Mouse (Mus musculus): Measurements from ENCODE around the gene Slc39a13. TPM values are rescaled to one million over a fixed set of nuclear protein-coding genes. Genes with fewer than 3 reads are reported as not detected.
"Not testable (repeated sequence)": the region's sequence is repeated elsewhere in the genome, so short reads cannot be mapped to it uniquely, and the experiment has no call there.

Gene Slc39a13
- polyA plus RNA-seq, 1 experiment from 2014 or later: 19.1 TPM

DNA sequence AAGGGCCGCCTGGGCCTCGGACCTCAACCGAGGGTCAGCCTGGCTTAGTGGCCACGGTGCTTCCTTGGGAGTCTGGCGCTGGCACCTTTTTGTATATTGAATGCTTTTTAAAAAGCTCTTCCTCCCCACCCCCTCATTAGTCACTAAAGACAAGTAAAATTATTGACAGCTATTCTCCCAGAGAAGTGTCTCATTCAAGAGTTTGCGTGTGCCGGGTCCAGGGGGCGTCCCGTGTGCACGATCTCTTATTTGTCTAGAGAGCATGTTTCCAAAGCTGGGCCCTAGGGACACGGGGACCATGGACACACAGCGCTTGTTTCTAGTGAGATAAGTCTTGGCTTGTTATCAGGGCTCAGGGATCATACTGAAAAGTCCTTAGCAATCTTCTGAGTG, 45.4 kb upstream of the Slc39a13 start:
- no peak overlapping the region for H3K27ac ChIP-seq (replicated peaks)
- H3K4me1 ChIP-seq (replicated peaks; ENCODE audit: control insufficient read depth, insufficient read depth): no peaks in the 10 kb centered on the region
- DNase-seq (ENCODE audit: low spot score): no peak
- peak overlapping the region; percentile 64 for H3K9ac ChIP-seq (ENCODE audit: low read length)
- no peaks in the 10 kb centered on the region for H3K9me3 ChIP-seq (ENCODE audit: control insufficient read depth, low read length)
- ATAC-seq (ENCODE audit: low FRiP score, low TSS enrichment): no peak
- WGBS: 28% methylated on average over 12 of the region's 12 CpGs
- no peaks in the 10 kb centered on the region for H3K36me3 ChIP-seq (ENCODE audit: control insufficient read depth, insufficient read depth, low read length)
- H3K4me2 ChIP-seq (replicated peaks; ENCODE audit: low read depth): peak overlapping the region; percentile 78
- no peak for TF ChIP-seq EP300 (optimal IDR thresholded peaks at IDR 0.05)
- no peak for TF ChIP-seq CTCF (IDR thresholded peaks at IDR 0.05; ENCODE audit: low read depth)
- H3K4me3 ChIP-seq (ENCODE audit: low read depth, low read length): peak overlapping the region; percentile 44
- H3K27me3 ChIP-seq (ENCODE audit: control insufficient read depth, insufficient read depth, low read length): no peaks in the 10 kb centered on the region

DNA sequence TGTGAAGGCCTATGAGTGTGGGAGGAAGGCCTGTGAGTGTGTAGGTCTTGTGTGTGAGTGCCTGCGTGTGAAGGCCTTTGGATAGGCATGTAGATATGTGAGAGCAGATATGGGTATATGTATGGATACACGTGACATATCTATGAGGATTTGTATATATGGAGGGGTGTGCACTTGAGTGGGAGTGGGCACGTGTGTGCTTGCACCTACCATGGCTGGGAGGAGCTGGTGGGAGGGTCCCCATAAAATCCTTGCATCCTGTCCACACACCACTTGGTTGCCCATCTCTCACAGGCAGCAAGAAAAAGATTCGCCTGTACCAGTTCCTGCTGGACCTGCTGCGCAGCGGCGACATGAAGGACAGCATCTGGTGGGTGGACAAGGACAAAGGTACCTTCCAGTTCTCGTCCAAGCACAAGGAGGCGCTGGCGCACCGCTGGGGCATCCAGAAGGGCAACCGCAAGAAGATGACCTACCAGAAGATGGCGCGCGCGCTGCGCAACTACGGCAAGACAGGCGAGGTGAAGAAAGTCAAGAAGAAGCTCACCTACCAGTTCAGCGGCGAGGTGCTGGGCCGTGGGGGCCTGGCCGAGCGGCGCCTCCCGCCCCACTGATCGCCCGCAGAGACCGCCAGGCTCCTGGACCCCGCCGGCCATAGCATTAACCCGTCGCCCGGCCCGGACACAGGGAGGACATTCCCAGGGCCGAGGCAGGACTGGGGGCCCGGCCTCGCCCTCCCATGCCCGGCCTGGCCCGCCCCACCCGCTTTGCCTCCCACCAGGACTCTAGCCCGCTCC, 44.8 kb upstream of the Slc39a13 start:
- no peaks in the 10 kb centered on the region for H3K36me3 ChIP-seq (ENCODE audit: control insufficient read depth, insufficient read depth, low read length)
- H3K4me3 ChIP-seq (ENCODE audit: low read depth, low read length): peak overlapping the region; percentile 44
- ATAC-seq (ENCODE audit: low FRiP score, low TSS enrichment): peak; percentile 86
- no peaks in the 10 kb centered on the region for H3K27me3 ChIP-seq (ENCODE audit: control insufficient read depth, insufficient read depth, low read length)
- no peaks in the 10 kb centered on the region for H3K4me1 ChIP-seq (replicated peaks; ENCODE audit: control insufficient read depth, insufficient read depth)
- H3K27ac ChIP-seq (replicated peaks): no peak overlapping the region
- DNase-seq (ENCODE audit: low spot score): peak; percentile 98
- 8% methylated on average over 36 of the region's 42 CpGs for WGBS
- peak overlapping the region; percentile 78 for H3K4me2 ChIP-seq (replicated peaks; ENCODE audit: low read depth)
- H3K9me3 ChIP-seq (ENCODE audit: control insufficient read depth, low read length): no peaks in the 10 kb centered on the region
- peak overlapping the region; percentile 64 for H3K9ac ChIP-seq (ENCODE audit: low read length)
- TF ChIP-seq EP300 (optimal IDR thresholded peaks at IDR 0.05): no peak
- TF ChIP-seq CTCF (IDR thresholded peaks at IDR 0.05; ENCODE audit: low read depth): peak; percentile 100

GRCm38 (mm10) chr2:91113852-91114251, 43.6 kb upstream of the Slc39a13 start:
- TF ChIP-seq EP300 (optimal IDR thresholded peaks at IDR 0.05): no peak
- TF ChIP-seq CTCF (IDR thresholded peaks at IDR 0.05; ENCODE audit: low read depth): no peak
- no peak for ATAC-seq (ENCODE audit: low FRiP score, low TSS enrichment)

DNA sequence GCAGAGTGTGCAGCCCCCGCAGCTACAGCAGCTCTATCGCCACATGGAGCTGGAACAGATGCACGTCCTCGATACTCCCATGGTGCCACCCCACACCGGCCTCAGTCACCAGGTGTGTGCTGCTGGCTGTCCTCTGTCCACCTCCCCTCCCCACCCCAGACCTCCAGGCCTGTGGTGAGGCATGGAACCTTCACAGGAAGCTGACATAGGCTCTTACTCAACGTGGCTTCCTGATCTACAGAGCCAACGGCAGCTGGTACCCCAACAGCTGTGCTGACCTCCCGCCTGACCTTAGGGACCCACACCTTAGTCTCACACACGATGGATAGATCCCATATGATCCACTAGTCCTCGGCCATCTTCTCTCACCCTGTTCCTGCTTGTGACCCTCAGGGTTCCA, 43.1 kb upstream of the Slc39a13 start:
- DNase-seq (ENCODE audit: low spot score): no peak
- no peak for TF ChIP-seq CTCF (IDR thresholded peaks at IDR 0.05; ENCODE audit: low read depth)
- TF ChIP-seq EP300 (optimal IDR thresholded peaks at IDR 0.05): no peak
- no peaks in the 10 kb centered on the region for H3K27me3 ChIP-seq (ENCODE audit: control insufficient read depth, insufficient read depth, low read length)

More at GRCm38 (mm10) chr2:91113852-91114251, 43.6 kb upstream of the Slc39a13 start:
- Histone ChIP-seq H3K4me1 (replicated peaks; ENCODE audit: control insufficient read depth, insufficient read depth) (no peaks in the 10 kb centered on the region), H3K36me3 (ENCODE audit: control insufficient read depth, insufficient read depth, low read length) (no peaks in the 10 kb centered on the region), H3K4me3 (ENCODE audit: low read depth, low read length) (no peak overlapping the region), H3K9ac (ENCODE audit: low read length) (no peak overlapping the region), H3K4me2 (replicated peaks; ENCODE audit: low read depth) (no peak overlapping the region), H3K27me3 (ENCODE audit: control insufficient read depth, insufficient read depth, low read length) (no peaks in the 10 kb centered on the region), H3K27ac (replicated peaks) (no peak overlapping the region), H3K9me3 (ENCODE audit: control insufficient read depth, low read length) (no peaks in the 10 kb centered on the region)
- WGBS: 77% methylated on average over 6 of the region's 6 CpGs
- no peak for DNase-seq (ENCODE audit: low spot score)

DNA sequence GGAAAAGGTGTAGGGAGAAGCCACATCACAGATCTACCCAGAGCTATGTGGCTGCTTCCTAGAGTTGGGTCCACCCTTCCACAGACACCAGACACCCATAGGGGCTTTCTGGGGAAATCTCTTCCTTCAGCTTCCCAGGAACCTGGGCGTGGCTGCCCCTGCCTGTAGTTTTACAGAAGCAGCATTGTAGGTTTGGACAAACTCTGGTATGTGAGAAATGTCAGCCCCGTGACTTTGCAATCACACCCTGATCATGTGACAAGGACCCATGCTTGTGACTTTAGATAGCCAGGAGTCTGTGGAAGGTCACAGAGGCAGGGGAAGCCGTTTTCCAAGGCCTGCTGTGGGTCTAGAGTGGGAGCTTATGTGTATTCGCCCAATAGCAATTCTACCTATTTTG, 42.3 kb upstream of the Slc39a13 start:
- no peaks in the 10 kb centered on the region for H3K4me1 ChIP-seq (replicated peaks; ENCODE audit: control insufficient read depth, insufficient read depth)
- H3K36me3 ChIP-seq (ENCODE audit: control insufficient read depth, insufficient read depth, low read length): no peaks in the 10 kb centered on the region
- no peak overlapping the region for H3K27ac ChIP-seq (replicated peaks)
- DNase-seq (ENCODE audit: low spot score): no peak
- H3K27me3 ChIP-seq (ENCODE audit: control insufficient read depth, insufficient read depth, low read length): no peaks in the 10 kb centered on the region
- H3K9ac ChIP-seq (ENCODE audit: low read length): no peak overlapping the region
- no peaks in the 10 kb centered on the region for H3K9me3 ChIP-seq (ENCODE audit: control insufficient read depth, low read length)
- TF ChIP-seq EP300 (optimal IDR thresholded peaks at IDR 0.05) (no peak), CTCF (IDR thresholded peaks at IDR 0.05; ENCODE audit: low read depth) (no peak)
- WGBS: 33% methylated on average over 4 of the region's 4 CpGs
- H3K4me3 ChIP-seq (ENCODE audit: low read depth, low read length): no peak overlapping the region
- ATAC-seq (ENCODE audit: low FRiP score, low TSS enrichment): no peak
- no peak overlapping the region for H3K4me2 ChIP-seq (replicated peaks; ENCODE audit: low read depth)

More for the DNA sequence above, 43.1 kb upstream of the Slc39a13 start:
- no peak overlapping the region for H3K9ac ChIP-seq (ENCODE audit: low read length)
- no peak for ATAC-seq (ENCODE audit: low FRiP score, low TSS enrichment)
- H3K4me3 ChIP-seq (ENCODE audit: low read depth, low read length): no peak overlapping the region
- H3K4me2 ChIP-seq (replicated peaks; ENCODE audit: low read depth): no peak overlapping the region
- no peaks in the 10 kb centered on the region for H3K36me3 ChIP-seq (ENCODE audit: control insufficient read depth, insufficient read depth, low read length)
- no peaks in the 10 kb centered on the region for H3K9me3 ChIP-seq (ENCODE audit: control insufficient read depth, low read length)
- WGBS: 74% methylated on average over 10 of the region's 10 CpGs
- no peak overlapping the region for H3K27ac ChIP-seq (replicated peaks)
- H3K4me1 ChIP-seq (replicated peaks; ENCODE audit: control insufficient read depth, insufficient read depth): no peaks in the 10 kb centered on the region

DNA sequence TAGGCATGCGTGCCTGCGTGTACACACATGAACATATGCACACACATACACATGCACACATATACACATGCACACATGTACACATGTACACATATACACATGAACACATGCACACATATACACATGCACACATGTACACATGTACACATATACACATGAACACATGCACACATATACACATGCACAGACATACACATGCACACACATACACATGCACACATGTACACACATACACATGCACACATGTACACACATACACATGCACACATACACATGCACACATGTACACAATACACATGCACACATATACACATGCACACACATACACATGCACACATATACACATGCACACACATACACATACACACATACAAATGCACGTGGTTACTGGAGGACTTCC, 41.6 kb upstream of the Slc39a13 start:
- not testable (repeated sequence) for H3K4me1 ChIP-seq (replicated peaks; ENCODE audit: control insufficient read depth, insufficient read depth); H3K4me3 ChIP-seq (ENCODE audit: low read depth, low read length); H3K9me3 ChIP-seq (ENCODE audit: control insufficient read depth, low read length); H3K27me3 ChIP-seq (ENCODE audit: control insufficient read depth, insufficient read depth, low read length); DNase-seq (ENCODE audit: low spot score); H3K4me2 ChIP-seq (replicated peaks; ENCODE audit: low read depth); H3K27ac ChIP-seq (replicated peaks); H3K36me3 ChIP-seq (ENCODE audit: control insufficient read depth, insufficient read depth, low read length); ATAC-seq (ENCODE audit: low FRiP score, low TSS enrichment); H3K9ac ChIP-seq (ENCODE audit: low read length)
- WGBS: 81% methylated on average over 3 of the region's 3 CpGs
